Mouse (Mus musculus): ENCODE results near the gene Vmn2r13. TPM values are rescaled to one million over a fixed set of nuclear protein-coding genes. Genes with fewer than 3 reads are reported as not detected.

Gene Vmn2r13
- polyA plus RNA-seq, 1 experiment from 2014 or later: not detected

- Histone ChIP-seq H3K27ac (ENCODE audit: low read depth) (no peak overlapping the region), H3K4me1 (ENCODE audit: insufficient read depth) (no peaks in the 10 kb centered on the region), H3K9ac (no peak overlapping the region), H3K36me3 (ENCODE audit: insufficient read depth) (no peaks in the 10 kb centered on the region), H3K27me3 (ENCODE audit: insufficient read depth, low read length) (no peaks in the 10 kb centered on the region), H3K4me2 (no peak overlapping the region), H3K4me3 (ENCODE audit: low read depth, low read length) (no peak overlapping the region), H3K9me3 (ENCODE audit: low read depth, low read length) (no peaks in the 10 kb centered on the region)
- ATAC-seq (ENCODE audit: insufficient read depth): no peak
- TF ChIP-seq CTCF (IDR thresholded peaks at IDR 0.05; ENCODE audit: low read depth): no peak
- DNase-seq: no peak
- 70% methylated on average over 2 of the region's 2 CpGs for WGBS
These were observed 55.3 kb downstream of the Vmn2r13 start for GRCm38 (mm10) chr5:109136731-109137130.

Other genes starting within 250 kb of the Vmn2r13 start
- not detected in 2 replicates for gene Vmn2r10, start 185.7 kb downstream of the Vmn2r13 start, polyA plus RNA-seq (2014; fragmentation: Nextera tagmentation; extraction: Ambion mirVana)
- gene Vmn2r11, start 132.6 kb downstream of the Vmn2r13 start, polyA plus RNA-seq (2014; fragmentation: Nextera tagmentation; extraction: Ambion mirVana): not detected in 2 replicates
- gene Vmn2r12, start 94.2 kb downstream of the Vmn2r13 start, polyA plus RNA-seq (2014; fragmentation: Nextera tagmentation; extraction: Ambion mirVana): not detected in 2 replicates
- not detected in 2 replicates for gene Vmn2r14, start 32.5 kb upstream of the Vmn2r13 start, polyA plus RNA-seq (2014; fragmentation: Nextera tagmentation; extraction: Ambion mirVana)
- gene Vmn2r15, start 105.4 kb upstream of the Vmn2r13 start, polyA plus RNA-seq (2014; fragmentation: Nextera tagmentation; extraction: Ambion mirVana): not detected in 2 replicates
- not detected in 2 replicates for gene Vmn2r16, start 138.0 kb upstream of the Vmn2r13 start, polyA plus RNA-seq (2014; fragmentation: Nextera tagmentation; extraction: Ambion mirVana)
- gene Vmn2r17, start 227.5 kb upstream of the Vmn2r13 start, polyA plus RNA-seq (2014; fragmentation: Nextera tagmentation; extraction: Ambion mirVana): not detected in 2 replicates